Comparison of ENCODE assay signal across 13 mouse cellular contexts in genomic region chr7:49235271-49235681, GRCm38 (mm10).
DNase-seq lines count a peak whose midpoint lies in the region; ATAC-seq lines count a peak whose summit lies in the region.
"Had no signal": no experiment of that assay in that cellular context is flagged by ENCODE, and none has a peak within 500 bp of the region (broad histone marks: within the 10 kb centered on the region; RNA-seq: fewer than 3 reads in every experiment).

No protein-coding gene starts in this region.

- DNase-seq in kidney, adult 11 months: no peak
- DNase-seq in heart, postnatal 4 days: peak; percentile 43
- DNase-seq in lung, postnatal 36 days: peak; percentile 17
- no peak for DNase-seq in spleen, adult 18-20 months
- no peak for DNase-seq in forebrain, embryonic 10.5 days (ENCODE audit: extremely low spot score, low spot score)
- DNase-seq: cerebellum, adult 11-12 months; embryo, embryonic 11 days; midbrain, embryonic 14.5 days had no signal

- no peak overlapping the region for H3K4me3 ChIP-seq in kidney, embryonic 14.5 days (ENCODE audit: low read length)
- H3K4me3 ChIP-seq in forebrain, embryonic 10.5 days: no peak overlapping the region
- H3K4me3 ChIP-seq: hindbrain, embryonic 10.5 days; neural tube, embryonic 12.5 days had no signal

- no peak for ATAC-seq in kidney, embryonic 14.5 days (ENCODE audit: low FRiP score, low TSS enrichment)
- 0 out of 2 replicates have a peak, but pooled peaks have one; percentile 43 for ATAC-seq in erythroblast, adult 5-6 weeks (replicated peaks; ENCODE audit: low FRiP score, poor library complexity, severe bottlenecking)

- no peaks in the 10 kb centered on the region for H3K36me3 ChIP-seq in kidney, embryonic 14.5 days (ENCODE audit: control insufficient read depth, insufficient read depth, low read length)
- H3K36me3 ChIP-seq in forebrain, embryonic 10.5 days (replicated peaks): no peaks in the 10 kb centered on the region
- H3K36me3 ChIP-seq: hindbrain, embryonic 10.5 days; neural tube, embryonic 12.5 days had no signal

- no peak overlapping the region for H3K9ac ChIP-seq in kidney, embryonic 14.5 days (ENCODE audit: low read depth, low read length)
- H3K9ac ChIP-seq: neural tube, embryonic 12.5 days had no signal

- H3K9me3 ChIP-seq in kidney, embryonic 14.5 days (ENCODE audit: control insufficient read depth, low read length): no peaks in the 10 kb centered on the region
- H3K9me3 ChIP-seq in forebrain, embryonic 10.5 days: no peaks in the 10 kb centered on the region
- H3K9me3 ChIP-seq: hindbrain, embryonic 10.5 days; neural tube, embryonic 12.5 days had no signal

- H3K4me1 ChIP-seq in kidney, embryonic 14.5 days (ENCODE audit: control insufficient read depth, insufficient read depth, low read length): 0 out of 2 replicates have a peak, but pooled peaks cover 7% of the 10 kb centered on the region
- H3K4me1 ChIP-seq in forebrain, embryonic 10.5 days: peaks cover 4% of the 10 kb centered on the region; the same call in 1 of the 2 replicates

- H3K4me2 ChIP-seq in kidney, embryonic 14.5 days (replicated peaks; ENCODE audit: low read depth, low read length): no peak overlapping the region
- H3K4me2 ChIP-seq: liver, embryonic 11.5 days; neural tube, embryonic 12.5 days had no signal

- peak overlapping the region; percentile 7; the same call in 1 of the 2 replicates for H3K27ac ChIP-seq in kidney, embryonic 14.5 days (ENCODE audit: low read depth, low read length)
- H3K27ac ChIP-seq in forebrain, embryonic 10.5 days: no peak overlapping the region
- H3K27ac ChIP-seq: hindbrain, embryonic 10.5 days; neural tube, embryonic 12.5 days had no signal

- 69% methylated on average over 9 of the region's 9 CpGs for whole genome bisulfite sequencing in kidney, embryonic 14.5 days
- 90% methylated on average over 9 of the region's 9 CpGs for WGBS in forebrain, embryonic 10.5 days

- H3K27me3 ChIP-seq in kidney, embryonic 14.5 days (ENCODE audit: control insufficient read depth, insufficient read depth, low read length): no peaks in the 10 kb centered on the region
- no peaks in the 10 kb centered on the region; the same call in 1 of the 2 replicates for H3K27me3 ChIP-seq in forebrain, embryonic 10.5 days (ENCODE audit: poor library complexity, severe bottlenecking)
- H3K27me3 ChIP-seq: neural tube, embryonic 12.5 days had no signal

Comparison
In these comparisons a context has a peak if more than half of its experiments do, and no peak if none do; other contexts are left out.
1. DNase-seq: peak in heart, postnatal 4 days (single experiment) and lung, postnatal 36 days (single experiment); none in kidney, adult 11 months (single experiment), spleen, adult 18-20 months (0 of 2) and forebrain, embryonic 10.5 days (single experiment).